In the genomic region with DNA sequence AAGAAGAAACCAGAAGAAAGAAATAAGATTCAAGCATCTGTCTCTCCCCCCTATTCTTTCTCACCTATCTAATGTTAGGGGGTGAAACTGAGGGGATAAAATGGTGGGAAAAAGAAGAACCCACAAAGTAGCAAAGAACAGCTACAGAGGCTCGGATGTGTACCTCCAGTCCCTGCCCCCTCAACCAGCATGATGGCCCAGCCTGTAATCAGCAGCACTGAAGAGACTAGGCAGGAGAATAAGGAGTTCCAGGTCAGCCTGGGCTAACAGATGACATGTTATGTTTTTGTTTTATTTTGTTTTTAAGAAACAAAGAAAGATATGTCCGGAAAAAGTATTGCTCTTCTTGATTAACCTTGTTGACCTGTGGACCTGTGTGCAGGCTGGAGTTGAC, we compare ENCODE assay signal across 1 mouse cellular context.
TF ChIP-seq lines count a peak whose summit lies in the region.

No protein-coding gene starts in this region.

TF ChIP-seq in CH12.LX, 34 proteins besides CTCF, POLR2A, EP300 and RAD21 (continued from another document):
- TF ChIP-seq GABPA (IDR thresholded peaks at IDR 0.05; ENCODE audit: insufficient replicate concordance, low read depth, low read length) (no peak), POLR2AphosphoS2 (IDR thresholded peaks at IDR 0.05; ENCODE audit: low read depth, low read length) (no peak), IRF4 (IDR thresholded peaks at IDR 0.05; ENCODE audit: low read depth, low read length) (no peak), MAZ (IDR thresholded peaks at IDR 0.05; ENCODE audit: low read depth, low read length) (no peak), UBTF (IDR thresholded peaks at IDR 0.05; ENCODE audit: low read depth, low read length) (no peak), SIN3A (IDR thresholded peaks at IDR 0.05; ENCODE audit: low read length) (no peak), ELF1 (IDR thresholded peaks at IDR 0.05; ENCODE audit: low read depth, low read length) (no peak), JUND (conservative IDR thresholded peaks at IDR 0.05; ENCODE audit: low read depth, low read length) (no peak), MYC (IDR thresholded peaks at IDR 0.05; ENCODE audit: low read depth, low read length) (no peak)
